Mouse (Mus musculus) liver, embryonic 14.5 days (tissue): ENCODE results near the gene Sdhaf2. TPM values are rescaled to one million over a fixed set of nuclear protein-coding genes. Genes with fewer than 3 reads are reported as not detected.
"Not testable (repeated sequence)": the region's sequence is repeated elsewhere in the genome, so short reads cannot be mapped to it uniquely, and the experiment has no call there.

Experiments used
- ATAC-seq: fragments of 200-750 bp; cut with Nextera tagmentation; 2 replicates; pipeline ENCODE4 v1.8.0; 2017; ENCODE audit warnings: moderate number of reproducible peaks, mild to moderate bottlenecking, moderate library complexity; ENCODE audit not compliant: insufficient read depth
- DNase-seq, 3 experiments: peaks; one replicate each; pipeline ENCODE4 v3.0.0-alpha.2; 2012 to 2013; ENCODE audit warnings: low read depth in 3 of 3, low spot score in 3 of 3
- H3K27ac ChIP-seq: fragments of 300-500 bp; sonication (generic); 2 replicates; pipeline ENCODE4 v1.5.1; 2014; ENCODE audit warnings: moderate library complexity, mild to moderate bottlenecking, control low read depth, inconsistent platforms
- H3K27me3 ChIP-seq: fragments of 300-500 bp; sonication (generic); 2 replicates; pipeline ENCODE4 v1.6.1; 2014; ENCODE audit warnings: mild to moderate bottlenecking, low read length, moderate library complexity; ENCODE audit not compliant: control insufficient read depth, insufficient read depth
- H3K36me3 ChIP-seq: fragments of 300-500 bp; sonication (generic); replicated peaks from 2 replicates; pipeline ENCODE4 v1.6.1; 2014; ENCODE audit warnings: low read depth; ENCODE audit not compliant: control insufficient read depth, insufficient read depth
- H3K4me1 ChIP-seq, 2 experiments: fragments of 200-500 bp in 1 of 2; fragments of 300-500 bp in 1 of 2; sonication (generic) in 1 of 2; replicated peaks; 2 replicates each; pipeline ENCODE4 v1.6.1; 2012 to 2014; ENCODE audit warnings: antibody characterized with exemption in 1 of 2, inconsistent platforms in 1 of 2, low read length in 1 of 2; ENCODE audit not compliant: control insufficient read depth in 2 of 2, insufficient read depth in 2 of 2
- H3K4me2 ChIP-seq: fragments of 300-500 bp; sonication (generic); 2 replicates; pipeline ENCODE4 v1.6.1; 2014; ENCODE audit warnings: low read depth, mild to moderate bottlenecking, control low read depth, moderate library complexity
- H3K4me3 ChIP-seq, 2 experiments: fragments of 200-500 bp in 1 of 2; fragments of 300-500 bp in 1 of 2; sonication (generic) in 1 of 2; 2 replicates each; pipeline ENCODE4 v1.5.1; 2012 to 2014; ENCODE audit warnings: low read depth in 2 of 2, low read length in 2 of 2, mild to moderate bottlenecking in 2 of 2, control low read depth in 1 of 2, inconsistent platforms in 1 of 2, moderate library complexity in 1 of 2; ENCODE audit not compliant: insufficient read depth in 1 of 2
- H3K9ac ChIP-seq: fragments of 300-500 bp; sonication (generic); replicated peaks from 2 replicates; pipeline ENCODE4 v1.6.1; 2014; ENCODE audit warnings: mild to moderate bottlenecking, control low read depth, moderate library complexity
- H3K9me3 ChIP-seq: fragments of 300-500 bp; sonication (generic); 2 replicates; pipeline ENCODE4 v1.6.1; 2016; ENCODE audit warnings: low read length, mixed read lengths; ENCODE audit not compliant: control insufficient read depth
- CTCF ChIP-seq: IDR thresholded peaks from 2 replicates; pipeline ENCODE4 v1.5.1; 2016; ENCODE audit warnings: antibody characterized with exemption, low read depth, control low read depth
- EP300 ChIP-seq: IDR thresholded peaks from 2 replicates; pipeline ENCODE4 v1.6.1; 2016; ENCODE audit warnings: antibody characterized with exemption, low read depth
- WGBS: fragments of 180-500 bp; shearing (Covaris S2); extraction: QIAGEN DNeasy Blood & Tissue Kit; methylation state at CpG from one replicate; pipeline ENCODE4 v1.1.7; 2014; ENCODE audit not compliant: insufficient replicate concordance; 5-methylcytosine and 5-hydroxymethylcytosine counted together
- polyA plus RNA-seq, 2 experiments: library from polyadenylated mRNA; depleted of rRNA in 1 of 2; stranded (reverse) in 1 of 2; unstranded in 1 of 2; fragments of >200 nt; fragmentation: Nextera tagmentation in 1 of 2; extraction: Ambion mirVana in 1 of 2; gene quantifications; 2 replicates each; pipeline versions ENCODE4 v1.2.1 to v1.2.3; 2012 to 2014

Sdhaf2 gene
- polyA plus RNA-seq, 2 experiments, result 20.5 to 26.9 TPM

DNA sequence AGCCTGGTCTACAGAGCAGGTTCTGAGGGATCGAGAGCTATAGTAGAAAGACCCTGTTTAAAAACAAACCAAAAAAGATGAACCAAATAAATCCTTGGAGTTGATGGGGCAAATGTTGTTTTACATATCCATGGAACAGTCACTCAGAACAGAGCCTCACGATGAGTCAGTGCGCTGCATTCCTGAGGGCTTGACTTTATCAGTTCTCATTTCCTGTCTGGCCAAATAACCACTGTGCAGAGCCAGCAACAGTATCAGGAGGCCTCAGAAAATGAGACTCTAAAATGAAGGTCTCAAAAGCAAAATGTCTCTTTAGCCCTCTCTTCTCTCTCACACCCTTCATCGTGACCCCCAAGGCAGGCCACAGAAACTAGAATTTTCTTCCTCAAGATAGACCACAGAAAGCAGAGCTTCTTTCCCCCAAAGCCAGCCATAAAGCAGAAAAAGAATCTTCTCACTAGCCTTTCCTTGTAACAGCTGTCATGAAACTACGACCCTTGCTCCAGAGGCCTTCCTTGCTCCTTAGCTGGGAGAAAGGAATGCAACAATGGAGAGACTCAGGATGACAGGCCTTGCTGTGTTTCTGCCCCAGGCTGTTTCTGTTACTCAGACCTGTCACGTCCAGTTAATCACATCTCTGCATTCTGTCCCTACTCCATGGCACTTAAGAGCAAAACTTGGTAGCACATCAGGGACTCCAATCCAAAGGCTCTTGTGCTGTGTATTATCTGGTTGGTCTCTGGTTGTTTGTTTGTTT, 35.8 kb upstream of the Sdhaf2 start:
- Histone ChIP-seq H3K9me3 (no peaks in the 10 kb centered on the region), H3K9ac (no peak overlapping the region), H3K4me3 (no peak overlapping the region), H3K4me1 (peaks cover 0 to 18% of the 10 kb centered on the region in 2 experiments; a peak in 2 of 4 replicates), H3K27me3 (no peaks in the 10 kb centered on the region), H3K27ac (no peak overlapping the region), H3K36me3 (no peaks in the 10 kb centered on the region), H3K4me2 (no peak overlapping the region)
- no peak for ATAC-seq
- TF ChIP-seq EP300 (no peak), CTCF (no peak)
- 33% methylated on average over 6 of the region's 6 CpGs for WGBS
- DNase-seq, result no peak

DNA sequence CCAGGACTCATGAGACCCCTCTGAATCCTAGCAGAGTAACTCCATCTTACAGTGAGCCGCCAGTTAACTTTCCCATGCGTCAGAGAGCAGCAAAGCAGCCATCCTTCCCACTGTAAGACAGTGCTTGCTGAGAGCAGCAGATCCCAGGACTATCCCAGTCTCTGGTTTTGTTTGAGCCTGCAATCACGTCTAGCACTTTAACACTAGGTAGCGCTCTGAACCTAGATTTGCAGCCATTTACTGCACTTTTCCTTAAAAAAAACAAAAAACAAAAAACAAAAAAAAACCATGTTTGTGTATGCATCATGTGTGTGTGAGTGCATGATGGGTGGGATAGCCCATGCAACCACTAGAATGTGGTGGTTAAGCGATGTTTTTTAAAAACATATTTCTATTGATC, 34.2 kb upstream of the Sdhaf2 start:
- 49% methylated on average over 5 of the region's 5 CpGs for WGBS
- ATAC-seq (no peak), DNase-seq (no peak)
- H3K4me3 ChIP-seq, result no peak overlapping the region
- H3K27me3 ChIP-seq, result no peaks in the 10 kb centered on the region
- no peak overlapping the region for H3K27ac ChIP-seq
- TF ChIP-seq CTCF, result peak; percentile 33; the same call in 1 of the 2 replicates
- no peak for TF ChIP-seq EP300
- peaks cover 5 to 20% of the 10 kb centered on the region in 2 experiments for H3K4me1 ChIP-seq
- H3K36me3 ChIP-seq, result no peaks in the 10 kb centered on the region
- no peaks in the 10 kb centered on the region for H3K9me3 ChIP-seq
- H3K4me2 ChIP-seq, result no peak overlapping the region
- no peak overlapping the region for H3K9ac ChIP-seq

DNA sequence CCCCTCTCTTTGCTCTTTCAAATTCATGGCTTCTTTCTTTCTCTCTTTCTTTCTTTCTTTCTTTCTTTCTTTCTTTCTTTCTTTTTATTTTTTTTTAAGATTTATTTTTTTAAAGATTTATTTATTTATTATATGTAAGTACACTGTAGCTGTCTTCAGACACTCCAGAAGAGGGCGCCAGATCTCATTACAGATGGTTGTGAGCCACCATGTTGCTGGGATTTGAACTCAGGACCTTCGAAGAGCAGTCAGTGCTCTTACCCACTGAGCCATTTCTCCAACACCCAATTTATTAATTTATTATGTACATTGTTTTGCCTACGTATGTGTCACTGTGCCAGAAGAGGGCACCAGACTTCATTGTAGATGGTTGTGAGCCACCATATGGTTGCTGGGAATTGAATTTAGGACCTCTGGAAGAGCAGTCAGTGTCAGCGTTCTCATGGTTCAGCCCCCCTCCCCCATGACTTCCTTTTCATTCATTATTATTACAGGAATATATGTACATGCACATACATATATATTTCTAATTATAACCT, 32.0 kb upstream of the Sdhaf2 start:
- peak; percentile 34; the same call in 1 of the 2 replicates for TF ChIP-seq CTCF
- H3K4me2 ChIP-seq, H3K4me3 ChIP-seq, ATAC-seq, DNase-seq, H3K9ac ChIP-seq, H3K36me3 ChIP-seq, H3K9me3 ChIP-seq, H3K27me3 ChIP-seq, H3K27ac ChIP-seq: not testable (repeated sequence)
- H3K4me1 ChIP-seq, result peaks cover 9 to 21% of the 10 kb centered on the region in 2 experiments
- WGBS, result 58% methylated on average over 4 of the region's 4 CpGs

DNA sequence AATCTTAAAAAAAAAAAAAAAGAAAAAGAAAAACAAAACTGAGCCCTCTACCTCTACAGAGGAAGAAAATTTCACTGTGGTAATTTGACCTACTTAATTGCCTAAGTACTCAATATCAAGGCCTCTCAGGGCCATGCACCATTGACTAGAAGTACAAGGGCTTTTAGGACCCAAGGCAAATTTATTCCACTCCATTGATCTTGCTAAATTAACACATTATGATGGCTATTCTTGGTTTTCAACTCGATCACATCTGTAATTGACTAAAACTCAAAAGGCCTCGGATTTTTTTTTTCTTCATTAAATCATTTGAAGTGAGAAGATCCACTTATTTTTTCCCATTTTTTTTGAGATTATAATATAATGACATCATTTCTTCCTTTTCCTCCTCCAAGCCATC, 31.5 kb upstream of the Sdhaf2 start:
- H3K36me3 ChIP-seq, result no peaks in the 10 kb centered on the region
- no peak overlapping the region for H3K27ac ChIP-seq
- 60% methylated on average over 2 of the region's 2 CpGs for WGBS
- H3K9ac ChIP-seq, result no peak overlapping the region
- no peak overlapping the region for H3K4me3 ChIP-seq
- H3K4me1 ChIP-seq, result peaks cover 9 to 21% of the 10 kb centered on the region in 2 experiments
- DNase-seq (no peak), ATAC-seq (no peak)
- H3K9me3 ChIP-seq, result no peaks in the 10 kb centered on the region
- no peak overlapping the region for H3K4me2 ChIP-seq
- no peaks in the 10 kb centered on the region for H3K27me3 ChIP-seq
- TF ChIP-seq CTCF, result no peak
- no peak for TF ChIP-seq EP300

DNA sequence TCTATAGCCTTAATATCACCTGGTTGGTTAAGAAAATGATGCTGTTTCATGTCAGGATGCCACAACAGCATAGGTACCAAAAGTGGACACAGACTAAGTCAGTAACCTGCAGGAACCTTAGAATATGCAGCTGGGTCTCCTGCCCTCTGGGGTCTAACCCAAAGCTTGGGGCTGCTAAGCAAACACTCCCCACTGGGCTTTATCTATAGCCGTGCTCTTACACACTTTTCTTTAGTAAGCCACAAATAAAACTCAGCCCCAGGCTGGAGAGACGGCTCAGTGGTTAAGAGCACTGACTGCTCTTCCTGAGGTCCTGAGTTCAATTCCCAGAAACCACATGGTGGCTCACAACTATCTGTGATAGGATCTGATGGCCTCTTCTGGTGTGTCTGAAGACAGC, 31.1 kb upstream of the Sdhaf2 start:
- Histone ChIP-seq H3K27me3 (no peaks in the 10 kb centered on the region), H3K27ac (no peak overlapping the region), H3K9me3 (no peaks in the 10 kb centered on the region), H3K9ac (no peak overlapping the region), H3K4me1 (peaks cover 9 to 17% of the 10 kb centered on the region in 2 experiments), H3K4me3 (no peak overlapping the region), H3K36me3 (no peaks in the 10 kb centered on the region), H3K4me2 (no peak overlapping the region)
- no peak for DNase-seq
- ATAC-seq, result no peak
- 39% methylated on average over 2 of the region's 2 CpGs for WGBS
- TF ChIP-seq CTCF (no peak), EP300 (no peak)
